Mouse (Mus musculus) right cerebral cortex, adult 18-20 months (tissue): ENCODE data around the gene Hnrnpa3.
"Not testable (repeated sequence)": the region's sequence is repeated elsewhere in the genome, so short reads cannot be mapped to it uniquely, and the experiment has no call there.

ENCODE experiments used
- DNase-seq: peaks from one replicate; pipeline ENCODE4 v3.0.0; 2022; ENCODE audit warnings: mixed read lengths

Hnrnpa3 gene

DNA sequence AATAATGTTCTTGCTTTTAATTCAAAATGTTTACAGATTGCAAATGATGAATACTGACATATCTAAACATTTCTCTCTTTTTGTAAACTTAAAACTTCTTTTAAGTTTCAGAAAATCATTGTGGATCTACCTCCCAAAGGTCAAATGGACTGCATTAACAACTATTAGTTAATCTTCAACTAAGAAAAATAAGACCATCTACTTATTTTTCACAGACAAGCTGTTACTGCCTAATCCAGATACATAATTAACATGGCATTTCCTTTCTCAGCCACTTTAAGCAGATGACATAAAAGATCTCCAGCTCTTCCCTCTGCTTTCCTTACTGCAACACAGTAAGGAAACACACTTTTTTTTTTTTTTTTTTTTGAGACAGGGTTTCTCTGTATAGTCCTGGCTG, 21.7 kb upstream of the Hnrnpa3 start:
- no peak for DNase-seq

DNA sequence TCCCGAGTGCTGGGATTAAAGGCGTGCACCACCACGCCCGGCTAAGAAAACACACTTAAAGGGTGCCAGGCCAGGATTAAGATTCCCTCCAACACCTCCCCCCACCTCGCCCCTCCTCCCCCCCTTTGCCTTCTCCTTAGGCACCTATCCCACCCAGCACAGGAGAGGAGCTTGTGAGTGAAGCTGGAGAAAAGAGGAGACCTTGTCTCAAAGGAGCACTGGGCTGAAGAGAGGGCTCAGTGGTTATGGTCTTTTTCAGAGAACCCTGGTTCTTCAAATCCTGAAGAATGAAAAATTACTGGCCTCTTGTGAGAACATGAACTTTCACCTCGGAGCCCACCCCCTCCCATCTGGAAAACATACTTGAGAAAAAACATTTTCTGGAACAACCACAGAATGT, 21.2 kb upstream of the Hnrnpa3 start:
- DNase-seq = not testable (repeated sequence)

DNA sequence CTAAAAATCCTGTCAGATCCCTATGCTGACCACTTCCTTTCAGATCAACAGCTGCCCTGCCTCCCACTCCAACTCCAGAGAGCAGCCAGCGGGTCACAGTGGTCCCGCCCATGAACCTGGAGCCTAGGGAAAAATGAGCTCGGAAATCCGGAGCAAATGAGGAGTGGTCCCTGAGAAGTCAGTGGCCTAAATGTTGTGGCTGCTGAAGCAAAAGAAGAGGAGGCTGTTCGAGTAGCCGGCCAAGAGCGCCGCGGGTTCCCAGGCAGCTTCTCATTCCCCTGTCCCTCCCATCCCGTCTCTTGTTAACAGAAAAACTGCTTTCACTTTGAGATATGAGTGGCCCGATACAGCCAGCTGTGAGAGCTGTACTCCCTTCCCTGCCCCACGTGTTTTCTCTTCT, 19.5 kb upstream of the Hnrnpa3 start:
- DNase-seq = not testable (repeated sequence)

DNA sequence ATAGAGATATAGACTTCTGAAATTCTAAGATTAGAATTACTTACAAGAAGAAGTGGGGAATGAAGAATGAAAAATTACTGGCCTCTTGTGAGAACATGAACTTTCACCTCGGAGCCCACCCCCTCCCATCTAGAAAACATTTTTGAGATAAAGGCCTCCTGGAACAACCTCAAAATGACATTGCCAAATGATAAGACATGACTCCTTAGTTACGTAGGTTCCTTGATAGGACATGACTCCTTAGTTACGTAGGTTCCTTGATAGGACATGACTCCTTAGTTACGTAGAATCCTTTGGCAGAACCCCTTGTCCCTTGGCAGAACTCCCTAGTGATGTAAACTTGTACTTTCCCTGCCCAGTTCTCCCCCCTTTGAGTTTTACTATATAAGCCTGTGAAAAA, 16.7 kb upstream of the Hnrnpa3 start:
- DNase-seq = not testable (repeated sequence)

DNA sequence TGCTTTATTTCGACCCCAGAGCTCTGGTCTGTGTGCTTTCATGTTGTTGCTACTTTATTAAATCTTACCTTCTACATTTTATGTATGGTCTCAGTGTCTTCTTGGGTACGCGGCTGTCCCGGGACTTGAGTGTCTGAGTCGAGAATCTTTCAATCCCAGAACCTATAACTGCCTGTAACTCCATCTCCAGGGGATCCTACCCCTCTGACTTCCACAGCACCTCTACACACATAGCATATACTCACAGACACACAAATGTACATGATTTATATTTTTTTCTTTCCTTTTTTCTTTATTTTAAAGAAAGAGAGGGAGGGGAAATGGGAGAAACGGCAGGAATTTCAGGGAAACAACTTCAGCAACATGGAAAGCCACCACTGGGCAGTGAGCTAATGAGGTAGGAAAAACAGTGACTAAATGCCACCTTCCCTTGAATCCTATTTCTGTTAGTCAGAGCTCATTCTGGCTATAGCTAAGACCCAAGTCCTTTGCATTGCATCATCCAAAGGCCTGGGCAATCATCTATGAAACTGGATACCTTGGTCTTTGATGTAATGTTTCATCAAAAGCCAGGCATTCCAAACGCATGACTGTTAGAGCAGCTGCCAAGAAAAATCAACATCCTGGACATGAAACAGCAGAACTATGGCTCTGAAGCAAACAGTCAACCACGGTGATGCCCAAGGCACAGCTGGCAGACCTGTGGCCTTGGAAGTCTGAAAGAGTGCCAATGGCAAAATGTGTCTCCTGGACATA, 16.1 kb upstream of the Hnrnpa3 start:
- DNase-seq = no peak

DNA sequence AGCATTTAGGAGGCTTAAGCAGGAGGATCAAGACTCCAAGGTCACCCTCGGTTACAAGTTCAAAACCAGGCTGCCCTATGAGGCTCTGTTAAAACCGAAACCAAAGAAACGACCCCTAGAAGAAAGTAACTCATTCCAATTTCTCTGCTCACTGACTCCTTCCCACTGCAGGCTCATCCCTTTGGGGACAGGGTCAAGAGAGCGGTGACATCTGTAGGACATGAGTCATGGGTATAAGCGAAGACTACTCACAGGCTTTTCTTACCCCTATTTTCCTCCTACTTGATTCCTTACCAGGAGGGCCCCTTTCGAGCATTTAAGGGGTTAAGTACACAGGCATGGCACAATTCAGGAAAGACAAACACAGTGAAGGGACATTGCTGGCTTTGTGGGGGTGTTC, 15.1 kb upstream of the Hnrnpa3 start:
- DNase-seq = no peak

DNA sequence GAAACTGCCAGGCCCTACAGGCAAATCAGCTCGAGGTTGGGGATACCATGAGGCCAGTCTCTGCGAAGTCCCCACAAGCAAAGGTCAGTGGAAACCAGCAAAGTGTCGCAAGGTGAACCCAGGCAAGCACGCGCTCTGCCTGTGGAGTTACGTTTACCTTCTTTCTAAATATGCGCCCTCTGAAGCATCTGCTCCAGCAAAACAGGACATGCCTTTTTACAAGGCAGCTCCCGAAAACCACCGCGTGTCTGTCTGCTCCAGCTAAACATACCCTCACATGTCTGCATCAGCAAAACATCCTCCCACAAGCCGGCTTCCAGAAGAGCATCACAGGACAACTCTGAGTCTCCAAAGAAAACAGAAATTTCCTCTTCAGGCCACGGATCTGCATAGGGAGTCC, 13.8 kb upstream of the Hnrnpa3 start:
- DNase-seq = no peak

DNA sequence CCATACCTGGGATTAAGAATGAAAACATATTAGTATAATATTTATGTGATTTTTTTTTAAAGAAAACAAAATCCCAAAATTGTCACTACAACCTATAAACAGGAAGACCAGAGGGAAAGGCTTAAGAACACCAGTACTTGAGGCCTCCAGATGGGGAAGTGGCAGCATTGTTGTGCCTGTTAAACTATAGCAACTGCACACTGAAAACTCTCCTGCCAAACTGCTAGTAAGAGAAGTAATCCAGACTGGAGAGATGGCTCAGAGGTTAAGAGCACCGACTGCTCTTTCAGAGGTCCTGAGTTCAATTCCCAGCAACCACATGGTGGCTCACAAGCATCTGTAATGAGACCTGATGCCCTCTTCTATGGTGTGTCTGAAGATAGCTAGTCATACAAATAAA, 8.6 kb upstream of the Hnrnpa3 start:
- no peak for DNase-seq

DNA sequence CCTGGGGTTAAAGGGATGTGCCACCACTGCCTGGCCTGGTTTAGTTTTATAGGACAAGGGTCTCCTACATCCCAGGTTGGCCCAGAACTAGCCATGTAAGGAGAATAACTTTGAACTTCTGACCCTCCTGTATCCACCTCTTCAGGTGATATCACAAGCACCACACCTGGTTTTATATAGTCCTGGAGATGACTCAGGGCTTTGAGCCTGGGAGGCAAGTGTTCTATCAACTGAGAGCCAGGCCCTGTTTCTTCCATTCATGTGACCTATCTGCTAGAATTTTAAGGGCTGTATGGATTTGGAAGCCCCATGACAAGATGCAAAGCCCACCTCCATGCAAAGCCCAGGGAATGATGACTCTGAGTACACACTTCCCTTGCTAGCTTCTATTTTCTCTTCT, 5.9 kb upstream of the Hnrnpa3 start:
- no peak for DNase-seq

DNA sequence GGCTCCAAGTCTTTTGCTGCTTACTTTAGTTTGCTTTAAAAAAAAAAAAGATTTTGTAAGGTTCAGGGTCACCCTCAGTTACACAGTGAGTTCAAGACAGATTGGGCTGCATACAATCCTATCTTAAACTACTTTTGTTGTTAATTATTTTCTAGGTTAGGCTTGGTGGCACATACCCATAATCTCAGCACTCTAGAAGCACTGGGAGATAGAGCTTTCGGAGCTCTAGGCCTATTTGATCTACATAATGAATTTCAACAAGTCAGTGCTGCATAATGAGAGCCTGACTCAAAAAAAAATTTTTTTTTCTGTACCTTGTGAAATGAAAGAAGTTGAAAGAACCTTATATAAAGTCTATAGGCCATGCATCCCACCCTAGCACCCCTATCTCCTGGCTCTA, 4.4 kb upstream of the Hnrnpa3 start:
- DNase-seq = no peak

DNA sequence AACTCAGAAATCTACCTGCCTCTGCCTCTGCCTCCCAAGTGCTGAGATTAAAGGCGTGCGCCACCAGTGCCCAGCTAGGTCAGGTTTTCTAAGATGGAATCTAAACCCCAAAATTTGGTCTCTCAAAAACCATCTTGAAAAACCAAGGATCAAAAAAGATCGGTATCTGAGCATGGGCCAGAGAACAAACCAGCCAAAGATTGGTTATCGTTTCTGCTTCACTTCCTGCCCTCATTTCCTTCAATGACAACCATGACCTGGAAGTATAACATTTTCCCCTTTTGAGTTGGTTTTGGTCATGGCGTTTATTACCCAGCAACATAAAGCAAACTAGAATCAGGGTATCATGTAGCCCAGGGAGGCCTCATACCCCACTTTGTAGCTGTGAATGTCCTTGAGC, 2.1 kb upstream of the Hnrnpa3 start:
- no peak for DNase-seq

DNA sequence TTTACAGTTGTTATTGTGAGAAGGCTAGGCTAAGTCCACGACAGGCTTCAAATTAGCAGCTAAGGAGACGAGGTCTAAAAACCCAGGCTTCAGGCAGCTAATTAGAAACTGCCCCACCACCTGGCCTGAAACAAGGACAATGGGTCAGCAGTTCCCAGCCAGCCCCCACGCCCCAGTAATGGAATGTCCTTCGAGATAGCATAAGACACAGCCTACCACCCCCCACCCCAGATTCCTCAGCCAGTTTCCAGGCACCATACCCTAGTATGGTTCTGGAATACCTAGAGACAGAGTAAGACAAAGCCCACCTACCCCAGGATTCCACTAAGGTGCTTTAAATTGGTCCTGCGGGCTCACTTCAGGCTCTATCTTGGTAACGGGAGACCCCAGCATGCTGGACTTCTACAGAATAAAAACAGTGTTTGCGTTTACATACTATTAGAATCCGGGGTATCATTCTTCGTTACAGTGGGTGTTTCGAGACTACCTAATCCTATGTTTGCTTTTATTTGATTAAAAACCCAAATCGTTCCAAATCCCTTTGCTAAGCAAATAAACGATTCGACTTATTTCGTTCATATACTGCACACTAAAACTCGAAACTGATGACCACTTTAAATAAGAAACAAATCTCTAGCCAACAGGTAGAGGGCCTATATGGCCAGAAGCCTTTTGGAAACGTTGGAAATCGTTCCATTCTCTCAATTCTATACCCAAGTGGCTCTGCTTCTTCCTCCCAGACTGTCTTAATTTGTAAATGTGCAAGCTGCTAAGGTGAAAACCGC, 962 bp upstream of the Hnrnpa3 start:
- DNase-seq = no peak

DNA sequence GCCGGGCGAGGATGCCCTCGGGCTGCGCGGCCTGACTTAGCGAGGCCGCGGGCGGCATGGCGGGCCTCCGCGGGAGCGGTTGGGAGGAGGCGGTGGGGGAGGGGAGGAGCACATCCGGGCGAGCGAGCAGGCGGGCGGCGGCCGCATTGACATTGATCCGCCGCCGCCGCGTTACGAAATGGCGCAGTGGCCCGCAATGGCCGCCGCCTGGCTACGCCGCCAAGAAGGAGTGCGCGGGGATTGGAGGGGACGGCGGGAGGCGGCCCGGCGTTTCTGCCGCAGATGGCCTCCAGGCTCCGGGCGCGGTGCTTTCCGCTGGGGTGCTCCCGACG, 534 bp downstream of the Hnrnpa3 start:
- peak; percentile 93 for DNase-seq

DNA sequence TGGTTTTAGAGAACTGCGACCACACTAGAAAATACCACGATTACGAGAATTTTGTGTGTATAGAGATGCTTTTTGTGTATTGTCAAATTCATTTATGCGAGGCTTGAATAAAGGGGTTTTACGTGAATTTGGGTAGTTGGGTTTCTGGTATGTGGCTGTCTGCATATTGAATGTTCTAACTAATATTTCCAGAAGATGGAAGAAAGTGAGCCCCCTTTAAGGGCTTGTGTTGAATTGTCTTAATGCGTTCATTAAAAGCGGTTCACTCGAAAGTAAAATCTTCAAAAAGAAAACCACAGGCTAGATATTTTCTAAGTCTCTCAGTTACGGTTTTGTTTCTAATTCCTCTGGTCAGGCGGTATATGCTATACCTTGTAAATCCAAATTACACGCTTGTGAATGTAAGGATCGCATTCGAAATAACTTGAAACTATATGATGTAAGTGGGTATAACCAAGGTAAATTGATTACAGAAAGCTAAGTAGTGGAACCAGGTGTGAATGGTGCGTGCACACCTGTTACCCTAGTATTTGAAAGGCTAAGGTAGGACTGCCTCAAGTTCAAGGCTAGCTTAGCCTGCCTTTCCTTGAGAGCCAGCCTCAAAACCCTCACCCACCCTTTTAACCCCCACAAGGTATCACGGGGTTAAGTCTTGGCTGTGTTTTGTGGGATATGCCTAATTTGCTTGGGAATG, 1.3 kb downstream of the Hnrnpa3 start:
- no peak for DNase-seq

DNA sequence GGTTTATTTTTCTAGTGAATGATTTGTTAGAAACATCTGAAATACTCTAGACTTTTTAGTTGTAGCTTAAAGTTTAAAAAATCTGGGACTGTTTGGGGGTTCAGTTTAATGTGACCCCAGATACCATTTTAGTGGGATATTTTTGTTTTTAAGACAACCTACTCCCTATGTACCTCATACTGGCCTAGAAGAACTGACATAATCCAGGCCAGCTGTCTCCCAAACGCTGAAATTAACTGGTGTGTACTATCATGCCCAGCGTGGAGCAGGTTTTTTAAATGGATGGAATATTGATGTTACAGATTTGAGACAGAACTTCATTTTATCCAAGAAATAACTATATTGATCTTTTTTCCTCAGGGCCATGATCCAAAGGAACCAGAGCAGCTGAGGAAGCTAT, 2.0 kb downstream of the Hnrnpa3 start:
- DNase-seq = no peak

DNA sequence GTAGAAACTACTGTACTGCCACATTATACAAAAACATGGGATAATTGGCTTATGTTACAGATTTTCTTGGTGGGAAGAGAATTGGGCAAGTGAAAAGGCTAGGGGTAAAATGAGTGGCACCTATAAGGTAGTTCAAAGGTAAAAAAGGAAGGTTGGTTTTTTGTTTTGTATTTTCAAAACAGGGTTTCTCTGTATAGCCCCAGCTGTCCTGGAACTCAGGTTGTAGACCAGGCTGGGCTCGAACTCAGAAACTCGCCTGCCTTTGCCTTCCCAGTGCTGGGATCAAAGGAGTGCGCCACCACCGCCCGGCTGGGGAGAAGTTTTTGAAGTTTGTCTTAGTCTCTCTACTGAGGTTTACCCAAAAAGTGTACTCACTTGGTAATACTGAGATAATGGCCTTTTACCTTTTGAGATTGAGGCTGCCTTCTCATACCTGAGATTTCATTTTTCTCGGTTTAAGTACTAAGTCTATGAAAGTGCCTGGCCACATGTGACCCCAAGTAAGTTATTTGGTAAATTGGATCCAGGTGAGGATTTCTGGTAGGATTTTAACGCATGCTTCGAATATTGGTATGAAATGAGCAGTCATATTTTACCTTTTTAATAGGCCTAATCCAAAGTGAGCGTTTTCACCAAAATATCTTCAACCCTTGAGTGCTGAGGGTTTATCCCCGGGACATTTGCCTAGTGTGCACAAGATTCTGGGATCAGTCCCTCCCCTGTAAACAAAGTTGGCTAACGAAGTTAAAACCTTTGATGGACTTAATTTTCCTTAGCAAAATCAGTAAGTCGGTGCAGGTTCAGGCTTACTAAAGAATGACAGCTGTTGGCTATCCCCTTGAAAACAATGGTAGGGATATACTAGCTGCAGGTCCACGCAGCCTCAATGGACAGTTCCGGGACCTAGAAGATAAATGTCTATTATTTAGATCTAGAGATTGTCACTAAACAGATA, 10.7 kb downstream of the Hnrnpa3 start:
- DNase-seq = no peak

DNA sequence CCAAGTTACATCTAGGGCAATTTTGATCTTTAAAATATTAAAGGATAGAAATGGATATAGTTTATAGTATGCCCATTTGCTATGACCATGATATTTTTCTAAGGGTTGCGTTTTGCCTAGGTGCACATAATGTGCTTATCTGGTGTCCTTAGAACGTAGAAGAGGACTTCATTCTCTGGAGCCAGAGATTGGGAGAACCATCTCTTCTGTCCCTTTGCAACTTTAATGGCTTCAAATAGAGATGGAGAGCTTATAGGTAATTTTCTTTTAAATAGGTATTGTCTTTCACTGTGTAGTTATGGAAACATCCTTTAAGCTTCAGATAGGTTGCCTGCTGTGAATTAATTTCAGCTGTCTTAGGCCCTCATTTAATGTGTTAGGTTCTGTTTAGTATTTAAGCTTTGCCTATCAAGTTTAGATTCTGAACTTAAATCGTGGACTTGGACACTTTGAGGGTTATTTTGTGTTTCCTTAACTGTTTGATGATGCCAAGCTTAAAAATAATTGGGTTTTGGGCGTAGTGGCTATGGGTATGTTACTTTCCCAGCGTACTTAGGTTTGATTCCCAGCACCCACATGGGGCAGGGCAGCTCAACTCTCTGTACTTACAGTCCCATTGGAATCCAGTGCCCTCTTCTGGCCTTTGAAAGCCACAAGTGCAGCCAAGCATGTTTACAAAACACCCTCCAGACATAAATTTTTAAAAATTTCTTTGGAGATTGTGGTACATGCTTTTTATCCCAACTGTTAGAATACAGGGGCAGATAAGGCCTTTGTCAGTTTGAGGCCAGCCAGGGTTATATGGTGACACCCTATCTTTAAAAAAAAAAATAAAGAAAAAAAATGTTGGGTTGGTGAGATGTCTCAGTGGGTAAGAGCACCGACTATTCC, 11.6 kb downstream of the Hnrnpa3 start:
- no peak for DNase-seq

DNA sequence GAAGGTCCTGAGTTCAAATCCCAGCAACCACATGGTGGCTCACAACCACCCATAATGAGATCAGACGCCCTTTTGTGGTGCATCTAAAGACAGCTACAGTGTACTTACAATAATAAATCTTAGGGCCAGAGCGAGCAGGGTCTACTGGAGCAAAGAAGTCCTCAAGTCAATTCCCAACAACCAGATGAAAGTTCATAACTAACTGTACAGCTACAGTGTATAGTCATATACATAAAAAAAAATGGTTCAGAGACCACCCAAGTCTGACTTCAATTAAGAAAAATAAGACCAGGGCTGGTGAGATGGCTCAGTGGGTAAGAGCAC, 12.2 kb downstream of the Hnrnpa3 start:
- no peak for DNase-seq

DNA sequence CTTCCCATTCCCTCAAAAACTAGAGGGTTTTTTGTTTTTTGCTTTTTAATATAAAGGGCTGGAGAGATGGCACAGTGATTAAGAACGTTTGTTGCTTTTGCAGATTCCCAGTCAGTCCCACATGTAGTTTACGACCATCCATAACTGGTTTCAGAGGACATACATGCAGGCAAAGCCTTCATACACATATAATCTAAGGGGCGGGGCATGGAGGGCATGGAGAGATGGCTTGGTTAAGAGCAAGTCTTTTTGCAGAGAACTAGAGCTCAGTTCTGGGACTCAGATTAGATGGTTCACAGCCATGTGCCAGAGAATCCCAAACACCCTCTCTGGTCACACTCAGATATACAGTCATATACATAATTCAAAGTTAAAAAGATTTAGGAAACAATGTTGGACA, 13.5 kb downstream of the Hnrnpa3 start:
- no peak for DNase-seq

DNA sequence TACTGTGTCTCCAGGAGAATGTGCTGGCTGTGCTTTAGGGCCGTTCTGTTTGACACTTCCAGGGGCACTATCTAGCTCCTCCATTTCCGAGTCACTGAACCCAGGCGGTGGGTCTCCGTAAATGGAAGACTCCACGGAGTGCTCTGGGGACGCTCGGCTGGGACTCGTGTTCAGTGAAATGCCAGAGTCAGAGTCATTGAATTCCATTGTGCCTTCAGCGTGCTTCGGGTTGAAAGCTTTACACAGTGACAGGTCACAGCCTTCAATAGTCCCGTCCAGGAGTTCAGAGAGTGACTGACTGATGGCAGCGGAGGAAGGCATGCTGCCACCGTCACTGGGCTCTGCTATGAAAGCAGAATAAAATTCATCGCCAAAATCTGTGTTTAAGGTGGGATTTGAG, 17.5 kb downstream of the Hnrnpa3 start:
- no peak for DNase-seq

DNA sequence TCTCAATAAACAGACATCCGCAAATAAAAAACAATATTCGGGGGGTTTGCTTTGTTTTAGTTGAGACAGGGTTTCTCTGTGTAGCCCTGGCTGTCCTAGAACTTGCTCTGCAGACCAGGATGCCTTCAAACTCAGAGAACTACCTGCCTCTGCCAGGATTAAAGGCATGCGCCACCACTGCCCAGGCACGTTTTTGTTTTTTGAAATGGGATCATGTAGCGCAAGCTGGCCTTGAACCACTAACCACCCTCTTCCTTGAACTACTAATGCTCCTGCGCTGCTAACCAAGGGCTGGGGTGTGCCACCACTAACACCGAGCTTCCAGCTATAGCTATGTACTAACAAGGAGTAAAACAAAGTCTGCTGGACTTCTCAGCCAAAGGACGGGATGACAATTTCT, 20.9 kb downstream of the Hnrnpa3 start:
- DNase-seq = no peak

DNA sequence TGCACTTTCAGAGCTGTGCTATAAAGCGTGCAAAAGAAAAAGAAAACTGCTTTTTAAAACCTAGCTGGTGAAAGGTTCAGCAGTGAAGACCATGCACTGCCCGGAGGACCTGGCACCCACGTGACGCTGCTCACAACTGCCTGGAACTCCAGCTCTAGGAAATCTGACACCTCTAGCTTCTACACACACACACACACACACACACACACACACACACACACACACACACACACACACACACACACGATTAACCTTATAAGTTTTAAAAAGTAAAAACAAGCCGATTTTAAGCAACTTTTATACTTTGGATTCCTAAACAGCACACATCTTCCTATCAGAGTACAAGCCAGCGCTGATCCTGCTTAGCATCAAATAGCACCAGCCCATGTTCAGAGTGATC, 22.4 kb downstream of the Hnrnpa3 start:
- no peak for DNase-seq
